Mouse (Mus musculus) adrenal gland (tissue): Measurements from ENCODE around the gene Mrps33.

ENCODE experiments used
- intact Hi-C: fragments of 180-260 bp; cut with DNase I; formaldehyde crosslinking; loops from one replicate; pipeline ENCODE4 v1.15.1; 2025
- long read RNA-seq, 2 experiments: library from polyadenylated mRNA; unstranded; transcript quantifications; one replicate each; pipeline ENCODE4 v2.0.0; 2020; ENCODE audit warnings: borderline replicate concordance in 1 of 2; ENCODE audit not compliant: insufficient replicate concordance in 1 of 2

Gene Mrps33
- long read RNA-seq, experiment 1, transcript Mrps33-201 (3 exons, 1,107 nt), result major isoform, 123 of 145 reads
- long read RNA-seq, experiment 1, transcript Mrps33-202 (3 exons, 500 nt), result minor isoform, 11 of 145 reads
- long read RNA-seq, experiment 1, partial matches to known transcripts, result 5 of 145 reads
- long read RNA-seq, experiment 1, other reads (novel, unspliced or antisense), result 6 of 145 reads
- long read RNA-seq, experiment 2, transcript Mrps33-201 (3 exons, 1,107 nt), result major isoform, 152 of 183 reads
- long read RNA-seq, experiment 2, transcript Mrps33-202 (3 exons, 500 nt), result minor isoform, 14 of 183 reads
- long read RNA-seq, experiment 2, partial matches to known transcripts, result 7 of 183 reads
- long read RNA-seq, experiment 2, other reads (novel, unspliced or antisense), result 8 of 183 reads

- intact Hi-C loops, result no loop called here
Observed at GRCm38 (mm10) chr6:39810612-39811116, at the start of gene Mrps33. Gene Mrps33, minus strand, starts transcription at chr6:39810988.

DNA sequence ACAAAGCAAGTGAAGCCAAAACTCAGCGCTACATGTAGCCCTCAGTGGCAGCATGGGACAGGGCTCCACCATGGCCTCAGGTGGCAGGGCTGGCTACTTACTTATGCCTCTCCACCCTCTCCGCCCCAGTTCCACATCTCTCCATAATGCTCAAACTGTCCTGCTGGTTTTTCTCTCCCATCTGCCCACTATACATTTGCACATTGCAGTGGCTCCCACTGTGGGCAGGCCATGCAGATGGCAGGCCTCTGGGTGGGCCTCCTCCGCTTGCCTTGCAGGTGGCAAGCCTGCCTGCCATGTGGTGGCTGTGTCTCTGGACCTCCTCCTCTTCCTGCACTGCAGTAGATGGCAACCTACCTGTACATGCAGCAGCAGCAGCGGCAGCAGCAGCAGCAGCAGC lies 38.9 kb upstream of the Mrps33 start:
- intact Hi-C loops, result no loop called here

- intact Hi-C loops, result no loop called here
Observed at GRCm38 (mm10) chr6:39848766-39849165, 38.0 kb upstream of the Mrps33 start.

DNA sequence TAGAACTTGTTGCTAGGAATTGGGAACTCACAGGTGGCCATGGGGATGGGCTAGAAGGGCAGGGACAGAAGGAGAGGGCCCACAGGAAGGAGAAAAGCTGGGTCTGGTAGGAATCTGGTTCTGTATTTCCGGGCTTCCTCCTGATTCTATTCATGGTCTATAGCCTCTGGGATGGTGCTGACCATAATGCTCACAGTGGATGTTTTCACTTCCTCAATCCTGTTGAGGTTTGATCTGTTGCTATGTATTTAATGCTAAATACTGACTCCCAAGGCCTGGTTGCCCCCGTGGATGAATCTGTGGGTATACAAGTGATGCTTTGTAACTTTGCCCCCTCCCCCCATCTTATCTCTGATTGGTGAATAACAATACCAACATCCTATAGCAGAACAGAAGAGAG lies 36.8 kb upstream of the Mrps33 start:
- intact Hi-C loops, result no loop called here

DNA sequence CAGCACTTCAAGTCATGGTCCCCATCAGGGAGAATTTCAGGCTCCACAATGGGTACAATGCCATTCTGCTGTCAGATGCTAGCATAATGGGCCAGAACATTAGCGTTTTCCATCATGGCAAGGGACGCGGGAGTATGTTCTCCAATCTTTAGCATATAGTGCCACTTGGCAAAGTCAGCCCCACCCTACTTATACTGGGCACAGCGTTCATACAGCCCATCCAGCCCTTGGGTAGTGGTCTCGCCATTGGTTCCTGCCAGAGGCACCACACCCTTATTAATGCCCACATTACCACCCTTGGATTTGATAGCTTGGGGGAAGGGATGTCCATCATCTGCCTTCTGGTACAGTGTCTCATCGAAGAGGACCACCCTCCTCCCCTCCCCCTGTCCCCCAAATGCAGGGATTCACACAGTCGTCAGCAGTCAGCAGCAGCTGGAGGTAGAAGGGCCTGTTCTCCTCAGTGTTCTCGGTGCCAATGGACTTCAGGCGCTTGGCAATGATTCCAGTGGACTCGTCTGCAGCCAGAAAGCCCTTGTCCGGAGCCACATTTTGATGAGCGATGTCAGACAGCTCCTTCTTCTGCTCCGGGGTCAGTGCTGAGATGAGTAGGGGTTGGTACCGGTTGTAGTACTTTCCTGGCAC lies 33.0 kb upstream of the Mrps33 start:
- intact Hi-C loops, result no loop called here

GRCm38 (mm10) chr6:39828736-39829135 lies 17.9 kb upstream of the Mrps33 start:
- intact Hi-C loops, result no loop called here

GRCm38 (mm10) chr6:39821241-39821640 lies 10.5 kb upstream of the Mrps33 start:
- intact Hi-C loops, result no loop called here

DNA sequence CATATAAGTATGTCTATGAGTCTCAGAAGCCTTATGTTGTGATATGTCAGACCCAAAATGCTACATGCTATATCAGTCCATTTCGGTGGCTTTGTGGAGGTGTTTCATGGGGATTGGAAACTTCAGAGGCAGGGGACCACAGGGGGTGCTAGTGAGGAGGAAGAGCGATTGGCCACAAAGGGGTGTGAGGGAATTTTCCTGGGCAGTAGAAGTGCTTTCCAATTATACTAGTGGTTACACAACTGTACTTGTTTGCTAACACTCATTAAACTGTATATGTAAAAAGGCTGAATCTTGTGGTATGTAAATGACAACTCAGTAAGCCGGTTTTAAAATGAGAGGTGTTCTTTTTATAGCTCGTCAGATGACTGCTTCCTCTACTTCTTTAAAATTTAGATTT lies 8.1 kb upstream of the Mrps33 start:
- intact Hi-C loops, result no loop called here

DNA sequence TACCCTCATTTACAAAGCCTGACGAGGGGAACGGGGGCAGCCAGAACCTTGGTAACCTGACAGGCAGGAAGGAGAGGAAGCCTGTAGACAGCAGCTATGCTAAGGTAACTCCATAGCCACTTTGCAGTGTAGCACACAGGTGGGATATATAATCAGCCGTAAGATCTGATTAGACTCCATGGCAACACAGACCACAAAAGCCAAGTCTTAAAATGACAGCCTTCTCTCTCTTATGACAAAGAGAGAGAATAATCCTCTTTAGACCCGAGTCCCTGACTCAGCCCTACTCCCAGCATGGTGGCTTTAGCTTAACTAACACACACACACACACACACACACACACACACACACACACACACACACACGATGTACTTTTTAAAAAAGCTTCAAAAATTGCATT lies 2.3 kb downstream of the Mrps33 start:
- intact Hi-C loops, result no loop called here

DNA sequence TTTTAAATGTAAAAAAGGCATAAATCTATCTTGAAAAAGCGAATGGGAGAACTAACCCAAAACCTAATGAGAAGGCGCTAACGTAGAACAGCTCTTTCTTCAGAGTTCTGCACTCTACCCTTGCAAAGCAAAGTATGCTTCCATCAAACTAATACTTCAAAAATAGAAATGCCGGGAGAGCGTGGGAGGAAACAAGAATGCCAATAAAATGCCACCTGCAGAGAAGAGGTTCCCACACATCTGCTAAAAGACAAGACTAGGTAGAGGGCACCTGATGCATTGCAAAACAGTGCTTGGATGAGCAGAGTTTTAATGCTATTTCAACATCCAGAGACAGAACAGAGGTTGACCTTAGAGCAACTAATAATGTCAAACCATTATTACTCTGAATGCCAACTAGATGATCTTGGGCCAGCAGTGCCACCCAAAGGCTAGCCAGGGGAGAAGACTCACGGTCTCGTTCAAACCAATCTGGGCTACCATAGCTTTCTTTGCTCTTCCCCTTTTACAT lies 3.7 kb downstream of the Mrps33 start:
- intact Hi-C loops, result no loop called here

- intact Hi-C loops, result no loop called here
Observed at GRCm38 (mm10) chr6:39806336-39806735, 4.5 kb downstream of the Mrps33 start.

GRCm38 (mm10) chr6:39805916-39806315 lies 4.9 kb downstream of the Mrps33 start:
- intact Hi-C loops, result no loop called here

DNA sequence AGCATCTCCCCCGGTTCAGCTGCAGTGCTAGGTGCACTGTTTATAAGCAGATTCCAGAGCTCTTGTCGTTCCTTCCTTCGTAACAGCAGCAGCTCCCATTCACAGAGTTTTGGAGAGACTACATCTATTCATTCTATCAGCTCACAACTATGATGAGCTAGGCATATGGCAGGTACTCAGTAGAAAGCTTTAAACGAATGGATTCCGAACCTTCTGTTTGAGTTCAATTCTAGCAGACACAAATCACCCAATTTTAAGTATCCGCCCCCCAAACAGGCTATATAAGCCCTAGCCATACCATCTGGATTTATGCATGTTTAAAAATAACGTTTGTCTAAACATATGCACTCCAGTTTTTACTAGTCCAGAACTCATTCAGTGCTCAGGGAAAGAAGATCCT lies 9.8 kb downstream of the Mrps33 start:
- intact Hi-C loops, result no loop called here

DNA sequence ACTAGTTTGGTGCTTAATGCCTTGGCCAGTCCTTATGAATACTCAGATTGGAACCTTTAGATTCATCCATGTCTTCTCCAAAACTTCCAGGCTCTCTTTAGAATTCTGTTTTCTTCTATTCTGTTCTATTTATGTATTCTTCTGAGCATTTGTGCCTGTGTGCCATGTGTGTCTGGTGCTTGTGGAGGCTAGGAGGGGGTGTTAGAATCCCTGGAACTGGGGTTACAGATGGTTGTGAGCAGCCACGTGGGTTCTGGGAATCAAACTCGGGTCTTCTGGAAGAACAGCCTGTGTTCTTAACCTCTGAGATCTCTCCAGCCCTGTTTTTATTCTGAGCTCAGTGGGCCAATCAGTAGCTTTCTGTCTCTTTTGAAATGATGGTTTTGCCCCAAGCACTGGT lies 13.7 kb downstream of the Mrps33 start:
- intact Hi-C loops, result no loop called here

GRCm38 (mm10) chr6:39796150-39796549 lies 14.6 kb downstream of the Mrps33 start:
- intact Hi-C loops, result no loop called here

- intact Hi-C loops, result no loop called here
Observed at GRCm38 (mm10) chr6:39791806-39792205, 19.0 kb downstream of the Mrps33 start.

- intact Hi-C loops, result loop anchor here (10.0 kb wide), 2 partner anchors 104 to 174 kb away; no protein-coding TSS in a partner anchor
Observed at GRCm38 (mm10) chr6:39788408-39788807, 22.4 kb downstream of the Mrps33 start.

GRCm38 (mm10) chr6:39787783-39788182 lies 23.0 kb downstream of the Mrps33 start:
- intact Hi-C loops, result loop anchor here (10.0 kb wide), 2 partner anchors 103 to 173 kb away; no protein-coding TSS in a partner anchor

- intact Hi-C loops, result loop anchor here (10.0 kb wide), 2 partner anchors 101 to 171 kb away; no protein-coding TSS in a partner anchor
Observed at GRCm38 (mm10) chr6:39785944-39786343, 24.8 kb downstream of the Mrps33 start.

DNA sequence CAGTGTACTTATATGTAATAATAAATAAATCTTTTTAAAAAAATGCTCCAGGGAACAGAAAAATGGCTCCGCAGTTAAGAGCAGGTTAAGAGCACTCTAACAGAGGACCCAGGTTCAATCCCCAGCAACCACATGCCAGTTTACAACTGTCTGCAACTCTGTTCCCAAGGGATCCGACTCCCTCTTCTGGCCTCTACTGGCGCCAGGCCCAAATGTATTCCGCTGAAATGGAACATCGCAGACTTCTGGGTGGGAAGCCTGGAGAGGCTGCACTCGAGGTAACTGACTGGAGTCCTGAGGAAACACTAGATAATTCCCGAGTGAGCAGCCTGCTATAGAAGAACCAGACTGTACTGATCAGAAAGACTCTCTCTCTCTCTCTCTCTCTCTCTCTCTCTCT lies 27.3 kb downstream of the Mrps33 start:
- intact Hi-C loops, result loop anchor here (5.0 to 10.0 kb wide), 3 partner anchors 99 to 321 kb away; no protein-coding TSS in a partner anchor

GRCm38 (mm10) chr6:39782618-39783017 lies 28.2 kb downstream of the Mrps33 start:
- intact Hi-C loops, result loop anchor here (5.0 to 10.0 kb wide), 3 partner anchors 98 to 320 kb away; no protein-coding TSS in a partner anchor
